Mouse (Mus musculus) spleen, adult 2 months (tissue): ENCODE measurements around the gene Tmem150c. TPM values are rescaled to one million over a fixed set of nuclear protein-coding genes. Genes with fewer than 3 reads are reported as not detected.

Experiments used
- DNase-seq, 2 experiments: peaks; one replicate each; pipeline versions ENCODE4 v3.0.0 to v3.0.0-alpha.2; 2012 to 2021; ENCODE audit warnings: low spot score in 2 of 2, low read depth in 1 of 2
- H3K27ac ChIP-seq: fragments of 200-500 bp; 2 replicates; pipeline ENCODE4 v1.5.1; 2012; ENCODE audit warnings: low read length, inconsistent platforms; ENCODE audit not compliant: insufficient read depth
- H3K27me3 ChIP-seq: fragments of 200-500 bp; 2 replicates; pipeline ENCODE4 v1.6.1; 2012; ENCODE audit warnings: mild to moderate bottlenecking, moderate library complexity, low read length, inconsistent platforms; ENCODE audit not compliant: control insufficient read depth, insufficient read depth
- H3K36me3 ChIP-seq: fragments of 200-500 bp; 2 replicates; pipeline ENCODE4 v1.6.1; 2012; ENCODE audit warnings: mild to moderate bottlenecking, low read length, inconsistent platforms; ENCODE audit not compliant: control insufficient read depth, insufficient read depth
- H3K4me1 ChIP-seq: fragments of 200-500 bp; 2 replicates; pipeline ENCODE4 v1.6.1; 2011; ENCODE audit warnings: inconsistent platforms; ENCODE audit not compliant: control insufficient read depth, insufficient read depth, insufficient read length
- H3K4me3 ChIP-seq: fragments of 200-500 bp; 2 replicates; pipeline ENCODE4 v1.5.1; 2011; ENCODE audit warnings: mild to moderate bottlenecking, inconsistent platforms; ENCODE audit not compliant: insufficient read depth, insufficient read length; ENCODE audit errors: extremely low read depth
- CTCF ChIP-seq: fragments of 200-500 bp; IDR thresholded peaks from 2 replicates; pipeline ENCODE4 v1.5.1; 2011; ENCODE audit warnings: mild to moderate bottlenecking, inconsistent platforms; ENCODE audit not compliant: insufficient read depth, insufficient read length, insufficient replicate concordance; ENCODE audit errors: extremely low read depth
- POLR2A ChIP-seq: fragments of 200-500 bp; IDR thresholded peaks from 2 replicates; pipeline ENCODE4 v1.6.1; 2011; ENCODE audit warnings: low read depth, low read length, inconsistent platforms
- WGBS: fragments of 180-500 bp; shearing (Covaris S2); methylation state at CpG from one replicate; pipeline ENCODE4 v1.1.7; 2018; 5-methylcytosine and 5-hydroxymethylcytosine counted together
- polyA plus RNA-seq: library from polyadenylated mRNA; depleted of rRNA; stranded (reverse); fragments of >200 nt; gene quantifications from 2 replicates; pipeline ENCODE4 v1.2.3, GENCODE M21; 2012

Gene Tmem150c
- polyA plus RNA-seq, 1 experiment: 0.69 TPM

- Histone ChIP-seq H3K4me1 (no peaks in the 10 kb centered on the region), H3K27me3 (0 out of 2 replicates have a peak, but pooled peaks cover 2% of the 10 kb centered on the region), H3K4me3 (no peak overlapping the region), H3K36me3 (no peaks in the 10 kb centered on the region), H3K27ac (no peak overlapping the region)
- WGBS: 67% methylated on average over 7 of the region's 7 CpGs
- DNase-seq: no peak
- no peak for TF ChIP-seq CTCF
- no peak for TF ChIP-seq POLR2A
Observed at GRCm38 (mm10) chr5:100123283-100123682, 36.3 kb downstream of the Tmem150c start.

- H3K27me3 ChIP-seq: 0 out of 2 replicates have a peak, but pooled peaks cover 2% of the 10 kb centered on the region
- DNase-seq: no peak
- H3K36me3 ChIP-seq: no peaks in the 10 kb centered on the region
- H3K27ac ChIP-seq: no peak overlapping the region
- H3K4me1 ChIP-seq: no peaks in the 10 kb centered on the region
- TF ChIP-seq POLR2A (no peak), CTCF (no peak)
- WGBS: 64% methylated on average over 7 of the region's 7 CpGs
- no peak overlapping the region for H3K4me3 ChIP-seq
Observed at GRCm38 (mm10) chr5:100121170-100121569, 38.4 kb downstream of the Tmem150c start.

DNA sequence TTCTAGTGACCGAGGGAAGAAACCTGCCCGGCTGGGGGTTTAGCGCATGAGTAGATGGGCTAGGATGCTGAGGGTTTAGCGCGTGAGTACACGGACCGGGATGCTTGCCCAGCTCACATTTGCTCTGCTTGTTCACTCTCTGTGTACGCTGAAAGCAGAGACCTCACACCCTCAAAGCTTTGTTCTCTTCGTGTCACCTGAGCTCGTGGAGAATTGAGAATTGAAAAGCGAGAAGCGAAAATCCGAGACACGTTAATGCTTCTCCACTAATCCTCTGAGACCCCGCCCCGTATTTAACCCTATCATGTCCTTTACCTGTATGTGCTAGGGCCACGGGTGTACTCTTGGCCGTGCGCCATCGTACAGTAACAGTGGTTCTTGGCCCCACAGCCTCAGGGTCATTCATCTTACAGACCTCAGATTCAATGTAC, 38.9 kb downstream of the Tmem150c start:
- TF ChIP-seq POLR2A (no peak), CTCF (no peak)
- no peaks in the 10 kb centered on the region for H3K36me3 ChIP-seq
- H3K27me3 ChIP-seq: 0 out of 2 replicates have a peak, but pooled peaks cover 2% of the 10 kb centered on the region
- no peak for DNase-seq
- WGBS: 13% methylated on average over 20 of the region's 20 CpGs
- H3K27ac ChIP-seq: no peak overlapping the region
- no peaks in the 10 kb centered on the region for H3K4me1 ChIP-seq
- no peak overlapping the region for H3K4me3 ChIP-seq

- Histone ChIP-seq H3K4me3 (no peak overlapping the region), H3K27ac (no peak overlapping the region), H3K27me3 (0 out of 2 replicates have a peak, but pooled peaks cover 2% of the 10 kb centered on the region), H3K4me1 (no peaks in the 10 kb centered on the region), H3K36me3 (no peaks in the 10 kb centered on the region)
- TF ChIP-seq POLR2A: no peak
- TF ChIP-seq CTCF: no peak
- 59% methylated on average over 8 of the region's 8 CpGs for WGBS
- no peak for DNase-seq
Observed at GRCm38 (mm10) chr5:100119331-100119730, 40.3 kb downstream of the Tmem150c start.

DNA sequence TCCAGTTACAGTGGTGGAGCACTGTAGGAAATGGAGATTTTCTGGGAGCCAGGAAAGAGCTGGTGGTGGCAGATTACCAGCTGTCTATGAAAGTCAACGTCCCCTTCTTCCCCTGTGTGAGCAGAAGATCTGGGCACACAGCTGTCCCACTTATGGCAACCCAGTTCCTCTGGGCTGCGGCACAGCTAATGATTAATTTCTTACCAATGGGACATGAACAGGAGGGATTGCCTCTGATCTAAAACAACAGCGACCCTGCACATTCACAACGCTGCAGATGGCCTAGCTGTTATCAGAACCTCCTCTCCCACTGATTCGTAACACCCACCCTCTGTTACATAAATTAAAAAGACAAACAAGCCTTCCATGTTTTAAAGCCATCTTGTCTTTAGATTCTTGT, 46.2 kb downstream of the Tmem150c start:
- TF ChIP-seq POLR2A: no peak
- no peak for TF ChIP-seq CTCF
- 67% methylated on average over 5 of the region's 5 CpGs for WGBS
- no peaks in the 10 kb centered on the region for H3K4me1 ChIP-seq
- H3K4me3 ChIP-seq: no peak overlapping the region
- DNase-seq: no peak
- H3K27ac ChIP-seq: no peak overlapping the region
- H3K27me3 ChIP-seq: no peaks in the 10 kb centered on the region
- no peaks in the 10 kb centered on the region for H3K36me3 ChIP-seq

GRCm38 (mm10) chr5:100110581-100110980, 49.0 kb downstream of the Tmem150c start:
- Histone ChIP-seq H3K27ac (no peak overlapping the region), H3K4me1 (no peaks in the 10 kb centered on the region), H3K27me3 (no peaks in the 10 kb centered on the region), H3K36me3 (no peaks in the 10 kb centered on the region), H3K4me3 (no peak overlapping the region)
- DNase-seq: no peak
- TF ChIP-seq CTCF (no peak), POLR2A (no peak)
- 78% methylated on average over 3 of the region's 3 CpGs for WGBS

DNA sequence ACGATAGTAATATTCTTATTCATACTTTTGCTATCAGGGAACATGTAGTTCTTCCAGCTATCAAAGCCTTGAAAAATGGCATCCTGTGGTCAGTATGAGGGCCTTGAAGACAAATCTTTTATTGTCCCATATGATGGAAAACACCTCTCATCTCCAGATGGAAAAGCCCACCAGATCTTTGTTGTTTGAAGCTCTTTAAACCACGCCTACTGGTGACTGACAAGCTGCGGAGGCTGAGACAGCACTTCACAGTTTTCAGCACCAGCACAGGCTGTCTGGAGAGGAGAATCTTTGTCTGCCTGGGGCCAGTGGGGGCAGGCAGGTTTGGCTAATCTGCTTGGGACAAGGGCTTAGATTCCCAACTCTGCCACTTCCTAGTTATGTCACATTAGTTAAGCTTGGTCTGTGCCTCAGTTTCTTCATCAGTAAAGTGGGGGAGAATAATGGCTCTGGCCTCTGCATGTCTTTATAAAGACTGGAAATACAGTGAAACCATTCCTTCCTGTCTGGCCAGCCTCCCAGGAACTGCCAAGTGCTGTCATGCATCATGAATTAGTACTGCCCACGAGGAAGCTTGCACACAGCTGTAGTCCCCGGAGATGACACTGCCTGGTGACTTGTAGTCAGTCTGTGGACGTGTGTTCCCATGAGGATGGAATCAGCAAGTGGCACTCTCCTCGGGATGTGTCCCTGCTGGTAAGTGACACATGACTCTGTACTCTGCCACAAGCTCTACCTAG, 49.9 kb downstream of the Tmem150c start:
- no peak overlapping the region for H3K27ac ChIP-seq
- H3K27me3 ChIP-seq: no peaks in the 10 kb centered on the region
- TF ChIP-seq POLR2A (no peak), CTCF (no peak)
- no peaks in the 10 kb centered on the region for H3K36me3 ChIP-seq
- no peak for DNase-seq
- no peaks in the 10 kb centered on the region for H3K4me1 ChIP-seq
- H3K4me3 ChIP-seq: no peak overlapping the region
- 39% methylated on average over 7 of the region's 7 CpGs for WGBS
